Mouse (Mus musculus): ENCODE data around the gene Pde9a.

GRCm38 (mm10) chr17:31494989-31495388 lies 109.0 kb downstream of the Pde9a start:
- TF ChIP-seq POLR2A (IDR thresholded peaks at IDR 0.05; ENCODE audit: insufficient read depth, low read depth, low read length) = no peak
- no peak for TF ChIP-seq CTCF (IDR thresholded peaks at IDR 0.05; ENCODE audit: insufficient read depth, low read depth, low read length)
